Mouse (Mus musculus): ENCODE data around the gene Olfr1111. TPM values are rescaled to one million over a fixed set of nuclear protein-coding genes. Genes with fewer than 3 reads are reported as not detected.
"Not testable (repeated sequence)": the region's sequence is repeated elsewhere in the genome, so short reads cannot be mapped to it uniquely, and the experiment has no call there.

Olfr1111 gene
- total RNA-seq (2021) = not detected
- long read RNA-seq, experiment 1 = 0 reads
- long read RNA-seq, experiment 2 = 0 reads

DNA sequence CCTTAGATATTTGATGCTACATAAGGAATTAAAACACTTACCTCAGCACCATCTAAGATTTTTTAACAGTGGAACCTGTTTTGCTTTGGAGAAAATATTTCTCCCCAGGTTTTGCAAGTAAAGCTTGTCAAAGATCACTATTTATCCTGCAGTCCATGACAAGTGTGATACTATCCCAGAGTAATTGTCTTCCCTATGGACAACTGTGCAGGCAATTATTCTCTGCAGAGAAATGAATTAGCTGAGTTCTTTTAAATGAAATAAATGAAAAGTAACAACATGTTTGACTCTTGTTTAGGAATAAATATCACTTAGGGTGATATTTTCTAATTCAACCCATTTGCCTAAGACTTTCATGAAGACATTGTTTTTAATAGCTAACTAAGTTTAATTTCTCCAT lies at the start of gene Olfr1111:
TSS of gene Olfr1111 (minus strand) at position 101 of the 400 bp plus-strand sequence.
- DNase-seq (ENCODE audit: low spot score in 2 of 2) = no peak

- no peak for DNase-seq (ENCODE audit: low spot score in 2 of 2)
These were observed 35.1 kb upstream of the Olfr1111 start, which contains the start of gene Olfr1112 for GRCm38 (mm10) chr2:87187498-87187897. TSS of gene Olfr1112 (plus strand) at chr2:87187798.

GRCm38 (mm10) chr2:87167731-87168130 lies 15.3 kb upstream of the Olfr1111 start:
- DNase-seq (ENCODE audit: low spot score in 2 of 2) = not testable (repeated sequence)

DNA sequence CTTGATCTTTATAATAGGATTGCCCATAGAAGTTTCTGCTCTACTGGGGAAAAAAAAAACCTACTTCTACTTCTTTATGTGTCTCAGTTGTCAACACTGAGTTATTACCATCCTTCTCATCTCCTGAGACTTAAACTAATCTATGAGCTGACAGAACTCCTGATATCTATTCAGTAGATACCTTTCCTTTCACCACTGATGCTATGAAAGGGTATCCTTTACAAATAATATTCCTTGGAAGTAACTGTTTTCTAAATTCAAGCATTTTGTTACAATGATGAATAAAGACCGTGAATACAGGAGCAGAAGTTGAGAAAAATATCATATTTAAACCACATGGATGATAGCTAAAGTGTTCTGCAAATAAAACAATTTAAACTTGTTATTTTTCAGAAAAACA lies 12.2 kb downstream of the Olfr1111 start, which contains the start of gene Olfr1110:
TSS of gene Olfr1110 (minus strand) at position 101 of the 400 bp plus-strand sequence.
- DNase-seq (ENCODE audit: low spot score in 2 of 2) = no peak

DNA sequence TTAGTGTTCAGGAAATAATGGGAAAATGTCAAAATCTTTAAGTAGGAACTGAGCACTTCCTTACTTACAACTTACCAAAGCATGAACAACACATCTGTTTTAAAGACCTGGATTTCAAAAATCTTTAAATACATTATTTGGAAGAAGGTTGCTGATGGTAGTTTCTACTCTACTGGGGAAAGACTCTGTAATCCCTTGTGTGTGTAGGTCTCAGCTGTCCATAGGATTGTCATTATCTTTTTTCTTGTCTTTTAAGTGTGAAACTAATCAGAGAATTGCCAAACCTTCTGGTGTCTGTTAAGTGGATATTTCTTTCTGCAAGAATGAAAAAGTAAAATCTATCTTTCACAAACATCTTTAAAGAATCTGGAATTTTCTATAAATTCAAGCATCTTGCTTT lies 38.0 kb downstream of the Olfr1111 start, which contains the start of gene Olfr259:
TSS of gene Olfr259 (minus strand) at position 101 of the 400 bp plus-strand sequence.
- no peak for DNase-seq (ENCODE audit: low spot score in 2 of 2)

Other genes starting within 250 kb of the Olfr1111 start
- gene Olfr1098, start 228.1 kb downstream of the Olfr1111 start, total RNA-seq (2021) = not detected
- gene Olfr1099, start 191.9 kb downstream of the Olfr1111 start, total RNA-seq (2021) = not detected
- gene Olfr1100, start 172.7 kb downstream of the Olfr1111 start, total RNA-seq (2021) = not detected
- not detected for gene Olfr1101, start 161.4 kb downstream of the Olfr1111 start, total RNA-seq (2021)
- gene Olfr1102, start 154.2 kb downstream of the Olfr1111 start, total RNA-seq (2021) = not detected
- gene Olfr1104, start 125.5 kb downstream of the Olfr1111 start, total RNA-seq (2021) = not detected
- gene Olfr1105, start 116.1 kb downstream of the Olfr1111 start, total RNA-seq (2021) = not detected
- gene Olfr1106, start 100.4 kb downstream of the Olfr1111 start, total RNA-seq (2021) = not detected
- not detected for gene Olfr1107, start 76.8 kb downstream of the Olfr1111 start, total RNA-seq (2021)
- not detected for gene Olfr1109, start 56.6 kb downstream of the Olfr1111 start, total RNA-seq (2021)
- not detected for gene Olfr259, start 38.1 kb downstream of the Olfr1111 start, total RNA-seq (2021)
- not detected for gene Olfr1110, start 12.3 kb downstream of the Olfr1111 start, total RNA-seq (2021)
- gene Olfr1112, start 35.2 kb upstream of the Olfr1111 start, total RNA-seq (2021) = not detected
- gene Olfr1113, start 56.3 kb upstream of the Olfr1111 start, total RNA-seq (2021) = not detected
- not detected for gene Olfr1115, start 95.4 kb upstream of the Olfr1111 start, total RNA-seq (2021)
- not detected for gene Olfr1116, start 114.9 kb upstream of the Olfr1111 start, total RNA-seq (2021)
- gene Olfr1118, start 155.0 kb upstream of the Olfr1111 start, total RNA-seq (2021) = not detected
- gene Olfr1120, start 202.2 kb upstream of the Olfr1111 start, total RNA-seq (2021) = not detected
- gene Olfr1121, start 217.3 kb upstream of the Olfr1111 start, total RNA-seq (2021) = not detected
- under 1 TPM in 1 of 2 experiments, not detected in 1; 0.05 TPM for gene Olfr1122, start 233.2 kb upstream of the Olfr1111 start, total RNA-seq (2021)